Comparison of ENCODE assay signal across 15 mouse cellular contexts in the genomic region with DNA sequence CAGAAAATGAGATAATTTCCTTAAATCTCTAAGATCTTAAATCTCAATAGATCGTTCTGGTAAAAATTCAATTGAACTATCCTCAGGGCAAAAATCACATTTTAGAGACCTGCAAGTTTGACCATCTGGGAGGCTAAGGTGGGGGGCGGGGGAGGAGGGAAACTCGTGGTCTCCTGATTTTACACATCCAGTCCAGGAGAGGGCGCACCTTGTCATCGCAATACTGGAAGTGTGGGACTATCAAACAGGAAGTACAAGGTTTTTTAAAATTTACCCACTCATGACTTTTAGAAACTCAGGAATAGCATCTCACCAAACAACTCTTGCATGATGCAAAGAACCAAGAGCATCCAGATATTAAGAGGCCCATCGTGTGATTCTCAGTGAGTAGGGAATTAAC.
DNase-seq lines count a peak whose midpoint lies in the region; ATAC-seq and TF ChIP-seq lines count a peak whose summit lies in the region.
"Had no signal": no experiment of that assay in that cellular context is flagged by ENCODE, and none has a peak within 500 bp of the region (broad histone marks: within the 10 kb centered on the region; RNA-seq: fewer than 3 reads in every experiment).

No protein-coding gene starts in this region.

- 82% methylated on average over 6 of the region's 6 CpGs for WGBS in hindbrain, postnatal 0 days
- 85% methylated on average over 6 of the region's 6 CpGs for WGBS in hindbrain, embryonic 10.5 days
- WGBS in liver, embryonic 14.5 days (ENCODE audit: insufficient replicate concordance): 56% methylated on average over 6 of the region's 6 CpGs

- no peaks in the 10 kb centered on the region for H3K36me3 ChIP-seq in hindbrain, postnatal 0 days (ENCODE audit: insufficient read depth, low read length)
- H3K36me3 ChIP-seq in hindbrain, embryonic 10.5 days: no peaks in the 10 kb centered on the region
- H3K36me3 ChIP-seq in liver, embryonic 14.5 days (replicated peaks; ENCODE audit: control insufficient read depth, insufficient read depth, low read depth): no peaks in the 10 kb centered on the region
- H3K36me3 ChIP-seq: liver, embryonic 15.5 days had no signal

- no peaks in the 10 kb centered on the region for H3K4me1 ChIP-seq in hindbrain, postnatal 0 days (ENCODE audit: insufficient read depth, low read length)
- H3K4me1 ChIP-seq in hindbrain, embryonic 10.5 days (replicated peaks): no peaks in the 10 kb centered on the region
- no peaks in the 10 kb centered on the region for H3K4me1 ChIP-seq in liver, embryonic 14.5 days (replicated peaks; ENCODE audit: control insufficient read depth in 2 of 2, insufficient read depth in 2 of 2, low read length in 1 of 2)
- H3K4me1 ChIP-seq: liver, embryonic 15.5 days had no signal

- no peak overlapping the region for H3K9ac ChIP-seq in hindbrain, postnatal 0 days (replicated peaks; ENCODE audit: low read length)
- no peak overlapping the region for H3K9ac ChIP-seq in liver, embryonic 14.5 days (replicated peaks)
- H3K9ac ChIP-seq: liver, embryonic 15.5 days had no signal

- TF ChIP-seq EP300 in liver, embryonic 14.5 days (IDR thresholded peaks at IDR 0.05; ENCODE audit: low read depth): no peak

- H3K4me2 ChIP-seq in hindbrain, postnatal 0 days (ENCODE audit: low read depth, low read length): no peak overlapping the region
- no peak overlapping the region for H3K4me2 ChIP-seq in liver, embryonic 14.5 days (ENCODE audit: low read depth)
- H3K4me2 ChIP-seq: liver, embryonic 15.5 days had no signal

- DNase-seq in hindbrain, postnatal 0 days (ENCODE audit: low spot score): no peak
- DNase-seq in hindbrain, embryonic 10.5 days (ENCODE audit: low spot score): no peak
- no peak for DNase-seq in liver, embryonic 14.5 days (ENCODE audit: low read depth in 3 of 3, low spot score in 3 of 3)
- DNase-seq in liver (no peak), ES-CJ7 (ENCODE audit: low read depth, low spot score) (peak; percentile 38)
- no peak for DNase-seq in thymus, postnatal 36 days
- no peak for DNase-seq in urinary bladder, adult 18-20 months (ENCODE audit: low spot score in 2 of 2)
- DNase-seq: adrenal gland, postnatal 36 days; cerebellum, postnatal 25 days; gastrocnemius, postnatal 10 days; right cerebral cortex, adult 18-20 months; spleen, adult 18-20 months had no signal

- no peaks in the 10 kb centered on the region for H3K27me3 ChIP-seq in hindbrain, postnatal 0 days (ENCODE audit: insufficient read depth, low read length)
- H3K27me3 ChIP-seq in hindbrain, embryonic 10.5 days (ENCODE audit: insufficient read depth, poor library complexity, severe bottlenecking): no peaks in the 10 kb centered on the region
- no peaks in the 10 kb centered on the region for H3K27me3 ChIP-seq in liver, embryonic 14.5 days (ENCODE audit: control insufficient read depth, insufficient read depth, low read length)
- H3K27me3 ChIP-seq: liver, embryonic 15.5 days had no signal

- no peak overlapping the region for H3K4me3 ChIP-seq in hindbrain, postnatal 0 days (ENCODE audit: low read length)
- H3K4me3 ChIP-seq in hindbrain, embryonic 10.5 days: no peak overlapping the region
- H3K4me3 ChIP-seq in liver, embryonic 14.5 days (ENCODE audit: insufficient read depth in 1 of 2, low read depth in 2 of 2, low read length in 2 of 2): no peak overlapping the region
- H3K4me3 ChIP-seq: liver, embryonic 15.5 days had no signal

- no peak overlapping the region for H3K27ac ChIP-seq in hindbrain, postnatal 0 days
- H3K27ac ChIP-seq in hindbrain, embryonic 10.5 days: no peak overlapping the region
- H3K27ac ChIP-seq in liver, embryonic 14.5 days: no peak overlapping the region
- H3K27ac ChIP-seq: liver, embryonic 15.5 days had no signal

- no peaks in the 10 kb centered on the region for H3K9me3 ChIP-seq in hindbrain, postnatal 0 days (ENCODE audit: low read length)
- H3K9me3 ChIP-seq in hindbrain, embryonic 10.5 days: no peaks in the 10 kb centered on the region
- no peaks in the 10 kb centered on the region for H3K9me3 ChIP-seq in liver, embryonic 14.5 days (ENCODE audit: control insufficient read depth, low read length)
- H3K9me3 ChIP-seq: liver, embryonic 15.5 days had no signal

- TF ChIP-seq CTCF in hindbrain, postnatal 0 days (IDR thresholded peaks at IDR 0.05; ENCODE audit: low read depth): peak; percentile 29
- TF ChIP-seq CTCF in liver, embryonic 14.5 days (IDR thresholded peaks at IDR 0.05; ENCODE audit: low read depth): peak; percentile 11; the same call in 1 of the 2 replicates

- ATAC-seq in hindbrain, postnatal 0 days: no peak
- no peak for ATAC-seq in liver, embryonic 14.5 days (ENCODE audit: insufficient read depth)
- 0 out of 2 replicates have a peak, but pooled peaks have one; percentile 50 for ATAC-seq in megakaryocyte progenitor cell, adult 5-6 weeks (replicated peaks; ENCODE audit: poor library complexity)
- ATAC-seq: forebrain, embryonic 14.5 days had no signal
